Mouse (Mus musculus) forebrain, embryonic 10.5 days (tissue): Measurements from ENCODE around the gene Ino80b. TPM values are rescaled to one million over a fixed set of nuclear protein-coding genes. Genes with fewer than 3 reads are reported as not detected.

Source experiments
- DNase-seq: peaks from one replicate; pipeline ENCODE4 v3.0.0-alpha.2; 2017; ENCODE audit warnings: low spot score; ENCODE audit errors: extremely low spot score
- H3K27ac ChIP-seq: fragments of 300-500 bp; sonication (generic); 2 replicates; pipeline ENCODE4 v1.5.1; 2016; ENCODE audit warnings: mild to moderate bottlenecking
- H3K27me3 ChIP-seq: fragments of 300-500 bp; sonication (generic); 2 replicates; pipeline ENCODE4 v1.6.1; 2016; ENCODE audit warnings: mild to moderate bottlenecking; ENCODE audit not compliant: poor library complexity, severe bottlenecking
- H3K36me3 ChIP-seq: fragments of 300-500 bp; sonication (generic); replicated peaks from 2 replicates; pipeline ENCODE4 v1.6.1; 2016; ENCODE audit warnings: mild to moderate bottlenecking, moderate library complexity
- H3K4me1 ChIP-seq: fragments of 300-500 bp; sonication (generic); 2 replicates; pipeline ENCODE4 v1.6.1; 2016
- H3K4me3 ChIP-seq: fragments of 300-500 bp; sonication (generic); 2 replicates; pipeline ENCODE4 v1.5.1; 2016; ENCODE audit warnings: mild to moderate bottlenecking, moderate library complexity
- H3K9me3 ChIP-seq: fragments of 300-500 bp; sonication (generic); 2 replicates; pipeline ENCODE4 v1.6.1; 2016; ENCODE audit warnings: mild to moderate bottlenecking, moderate library complexity
- whole genome bisulfite sequencing: fragments of 180-500 bp; shearing (Covaris S2); methylation state at CpG from one replicate; pipeline ENCODE4 v1.1.7; 2016; 5-methylcytosine and 5-hydroxymethylcytosine counted together
- polyA plus RNA-seq: library from polyadenylated mRNA; unstranded; fragments of >200 nt; fragmentation: Nextera tagmentation; extraction: Ambion mirVana; gene quantifications from 2 replicates; pipeline ENCODE4 v1.2.1, GENCODE M21; 2016

Gene Ino80b
- polyA plus RNA-seq, 1 experiment from 2014 or later: 19.2 TPM

DNA sequence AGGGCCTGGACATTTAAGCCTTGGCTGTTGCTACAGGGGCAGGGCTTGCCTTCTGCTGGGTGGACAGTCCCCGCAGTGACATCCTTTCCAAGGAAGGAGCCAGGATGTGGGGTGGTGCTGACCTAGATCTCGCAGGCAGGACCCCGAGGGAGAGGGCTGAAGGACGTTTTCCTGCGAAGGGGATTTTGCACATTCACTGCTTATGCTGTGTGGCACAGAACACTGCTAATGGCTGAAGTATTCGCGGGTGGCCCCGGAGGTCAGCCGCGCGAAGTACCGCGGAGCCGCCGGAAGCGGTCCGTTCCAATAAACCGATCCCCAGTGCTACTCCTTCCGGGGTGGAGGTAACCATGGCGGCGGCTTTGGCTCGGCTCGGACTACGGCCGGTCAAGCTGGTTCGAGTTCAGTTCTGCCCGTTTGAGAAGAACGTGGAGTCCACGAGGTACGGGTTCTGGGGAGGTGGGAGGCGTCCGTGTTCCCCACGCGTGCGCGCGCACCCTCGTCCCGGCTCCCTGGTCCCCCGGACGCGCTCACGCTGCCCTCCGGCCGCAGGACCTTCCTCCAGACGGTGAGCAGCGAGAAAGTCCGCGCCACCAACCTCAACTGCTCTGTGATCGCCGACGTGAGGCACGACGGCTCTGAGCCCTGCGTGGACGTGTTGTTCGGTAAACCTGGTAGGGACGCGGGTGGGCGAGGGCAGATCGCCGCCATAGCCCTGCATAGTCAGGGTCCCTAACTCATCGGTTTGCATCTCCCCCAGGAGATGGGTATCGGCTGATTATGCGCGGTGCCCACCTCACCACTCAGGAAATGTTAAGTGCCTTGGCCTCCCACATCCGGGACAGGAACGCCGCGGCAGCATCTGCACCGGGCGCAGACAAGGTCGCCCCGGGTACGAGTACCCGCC, 16.2 kb downstream of the Ino80b start, which contains the start of gene Mrpl53:
Gene Mrpl53, plus strand, starts transcription at position 279 of the 907 bp plus-strand sequence.
- no peaks in the 10 kb centered on the region; the same call in 1 of the 2 replicates for H3K27me3 ChIP-seq
- WGBS: under 1% methylated on average over 76 of the region's 76 CpGs
- H3K36me3 ChIP-seq: peaks cover 22% of the 10 kb centered on the region
- H3K4me3 ChIP-seq: peak within 1 kb of the TSS; percentile 94
- H3K9me3 ChIP-seq: no peaks in the 10 kb centered on the region
- peaks cover 30% of the 10 kb centered on the region for H3K4me1 ChIP-seq
- DNase-seq: peak; percentile 84
- H3K27ac ChIP-seq: peak within 1 kb of the TSS; percentile 94

DNA sequence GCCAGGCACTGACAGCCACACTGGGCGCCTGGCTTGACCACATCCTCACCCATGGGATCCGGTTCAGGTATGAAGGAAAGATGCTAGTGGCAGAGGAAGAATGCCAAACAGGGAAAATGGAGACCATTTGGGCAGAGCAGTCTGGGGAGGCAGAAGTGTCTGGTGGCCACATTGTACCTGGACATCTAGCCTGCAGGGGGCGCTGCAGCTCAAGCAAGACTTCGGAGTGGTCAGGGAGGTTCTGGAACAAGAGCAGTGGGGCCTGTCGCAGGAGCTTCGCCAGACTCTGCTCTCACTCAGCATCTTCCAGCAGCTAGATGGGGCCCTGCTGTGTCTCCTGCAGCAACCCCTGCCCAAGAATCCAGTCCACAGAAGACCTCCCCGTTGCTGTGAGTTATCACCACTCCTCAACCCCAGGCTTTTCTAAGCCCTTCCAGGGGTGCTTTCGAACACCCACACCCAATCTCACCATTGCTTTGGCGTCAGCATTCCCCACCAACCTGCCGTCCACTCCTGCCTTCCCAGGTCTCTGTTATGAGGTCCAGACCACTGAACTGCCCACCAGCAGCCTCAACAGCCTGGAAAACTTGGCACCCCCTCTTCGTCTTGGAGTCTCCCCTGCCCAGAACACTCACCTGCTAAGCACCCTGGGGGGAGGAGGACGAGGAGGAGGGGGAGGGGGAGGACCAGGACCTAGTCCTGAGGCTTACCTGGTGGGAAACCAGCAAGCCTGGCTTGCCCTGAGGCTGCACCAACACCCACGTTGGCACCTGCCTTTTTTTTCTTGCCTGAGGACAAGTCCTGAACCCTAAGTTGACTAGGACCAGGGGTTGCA, 17.4 kb downstream of the Ino80b start:
- no peaks in the 10 kb centered on the region for H3K9me3 ChIP-seq
- H3K36me3 ChIP-seq: peaks cover 22% of the 10 kb centered on the region
- peaks cover 37% of the 10 kb centered on the region for H3K4me1 ChIP-seq
- H3K4me3 ChIP-seq: peak overlapping the region; percentile 94
- peak overlapping the region; percentile 94 for H3K27ac ChIP-seq
- 31% methylated on average over 13 of the region's 13 CpGs for WGBS
- DNase-seq: peak; percentile 84
- peaks cover 8% of the 10 kb centered on the region for H3K27me3 ChIP-seq

DNA sequence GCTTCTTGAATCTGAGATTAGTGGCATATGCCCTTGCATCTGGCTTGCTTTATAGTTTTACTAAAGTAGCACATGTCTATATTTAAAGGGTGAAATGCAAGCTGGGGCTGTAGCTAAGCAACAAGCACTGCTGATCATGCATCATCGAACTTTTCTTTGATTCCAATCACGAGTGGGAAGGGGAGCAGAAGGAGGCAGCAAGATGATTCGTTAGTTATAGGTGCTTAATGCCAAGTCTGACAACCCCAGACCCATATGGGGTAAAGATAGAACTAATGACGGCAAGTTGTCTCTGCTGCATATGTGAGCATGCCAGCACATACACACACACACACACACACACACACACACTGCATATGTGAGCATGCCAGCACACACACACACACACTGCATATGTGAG, 21.1 kb downstream of the Ino80b start:
- Histone ChIP-seq H3K4me3 (no peak overlapping the region), H3K27ac (no peak overlapping the region), H3K36me3 (peaks cover 9% of the 10 kb centered on the region), H3K27me3 (peaks cover 28% of the 10 kb centered on the region), H3K9me3 (no peaks in the 10 kb centered on the region), H3K4me1 (peaks cover 43% of the 10 kb centered on the region)
- 80% methylated on average over 4 of the region's 4 CpGs for WGBS
- DNase-seq: no peak

DNA sequence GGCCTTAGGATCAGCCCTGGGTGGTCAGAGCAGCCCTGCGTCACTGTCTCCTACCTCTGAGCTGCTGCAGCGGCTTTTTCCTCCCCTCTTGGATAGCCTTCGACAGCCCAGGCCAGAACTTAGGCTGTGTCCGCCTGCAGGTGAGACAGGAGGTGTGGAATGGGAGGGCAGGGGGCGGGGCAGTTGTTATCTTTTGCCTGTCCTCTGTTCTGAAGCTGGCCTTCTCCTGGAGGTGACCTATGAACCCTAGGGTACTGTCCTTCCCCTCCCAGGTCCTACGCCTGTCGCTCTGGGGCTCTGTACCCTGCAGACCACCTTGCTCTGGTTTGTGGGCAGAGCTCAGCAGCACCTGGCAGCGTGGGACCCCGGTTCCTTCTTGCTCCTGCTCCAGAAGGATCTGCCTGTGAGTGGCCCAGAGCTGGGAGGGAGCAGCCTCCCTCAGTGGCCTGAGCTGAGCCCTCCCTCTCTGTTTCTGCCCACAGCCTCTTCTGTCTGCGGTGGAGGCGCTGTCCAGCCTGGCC, 22.0 kb downstream of the Ino80b start:
- WGBS: 34% methylated on average over 11 of the region's 11 CpGs
- H3K4me3 ChIP-seq: peak overlapping the region; percentile 84

DNA sequence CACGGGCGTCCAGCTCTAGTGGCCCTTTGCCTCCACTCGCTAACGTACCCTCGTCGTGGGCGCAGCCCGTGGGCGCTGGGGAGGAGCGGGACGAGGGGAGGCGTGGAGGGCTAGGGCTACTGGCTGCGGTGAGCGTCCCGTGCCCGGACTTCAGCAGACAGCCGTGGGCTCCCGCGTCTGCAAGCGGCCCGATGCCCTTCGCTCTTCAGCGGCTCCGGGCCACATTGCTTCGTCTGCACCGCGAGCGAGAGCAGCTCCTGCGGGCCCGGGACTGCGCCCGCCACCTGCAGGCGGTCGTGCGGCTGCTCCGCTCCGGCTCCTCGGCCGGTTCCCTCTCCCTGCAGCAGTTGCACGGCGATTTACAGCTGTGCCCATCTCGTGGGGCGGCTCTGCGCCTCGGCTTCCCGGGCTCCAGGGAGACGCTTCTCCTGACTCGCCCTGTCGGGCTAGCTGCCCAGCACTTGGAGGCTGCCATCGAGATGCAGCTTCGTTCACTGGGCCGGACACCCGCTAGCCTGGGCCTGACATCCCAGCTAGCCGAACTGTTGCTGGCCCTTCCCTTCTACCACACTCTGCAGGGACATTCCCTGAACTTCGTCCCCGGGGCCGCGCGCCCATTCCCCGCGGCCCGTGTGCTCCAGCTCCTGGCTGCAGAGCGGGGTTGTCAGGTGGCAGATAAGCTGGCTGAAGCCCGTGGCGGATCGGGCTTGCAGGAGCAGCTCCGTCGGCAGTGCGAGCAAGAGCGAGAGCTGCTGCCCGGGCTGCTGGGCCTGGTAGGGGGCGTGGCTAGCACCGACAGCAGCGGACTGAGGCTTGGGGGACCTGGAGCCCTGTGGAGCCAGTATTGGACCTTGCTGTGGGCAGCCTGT, 23.3 kb downstream of the Ino80b start:
- under 1% methylated on average over 74 of the region's 74 CpGs for WGBS
- Histone ChIP-seq H3K4me1 (peaks cover 27% of the 10 kb centered on the region), H3K4me3 (peak overlapping the region; percentile 84), H3K27me3 (peaks cover 28% of the 10 kb centered on the region), H3K36me3 (peaks cover 4% of the 10 kb centered on the region; the same call in 1 of the 2 replicates), H3K27ac (peak overlapping the region; percentile 89), H3K9me3 (no peaks in the 10 kb centered on the region)
- DNase-seq: peak; percentile 79

More for the DNA sequence above, 22.0 kb downstream of the Ino80b start:
- no peaks in the 10 kb centered on the region for H3K9me3 ChIP-seq
- H3K27me3 ChIP-seq: peaks cover 28% of the 10 kb centered on the region
- peaks cover 9% of the 10 kb centered on the region for H3K36me3 ChIP-seq
- no peak for DNase-seq
- H3K27ac ChIP-seq: no peak overlapping the region
- peaks cover 36% of the 10 kb centered on the region for H3K4me1 ChIP-seq

DNA sequence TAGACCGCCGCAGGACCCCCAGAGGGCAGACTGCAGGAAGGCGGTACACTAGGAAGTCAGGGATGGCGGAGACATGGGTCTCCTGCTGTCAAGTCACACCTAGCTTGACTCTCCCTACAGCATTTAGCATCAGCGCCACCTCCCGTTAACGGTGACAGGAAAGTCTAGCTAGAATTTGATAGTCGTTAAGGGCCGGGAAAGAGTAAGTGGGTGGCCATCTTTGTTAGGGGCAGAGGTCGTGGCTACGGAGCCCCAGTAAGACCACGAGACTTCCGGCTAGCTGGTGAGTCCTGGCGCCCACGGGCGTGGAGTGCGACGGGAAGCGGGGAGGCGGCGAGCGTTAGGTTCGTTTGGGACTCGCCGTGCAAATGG, 23.9 kb downstream of the Ino80b start, which contains the start of the genes Ccdc142 and Gm42688:
Gene Ccdc142, plus strand, starts transcription at position 286 of the 372 bp plus-strand sequence.
Gene Gm42688, plus strand, starts transcription at position 302 of the 372 bp plus-strand sequence.
- H3K4me1 ChIP-seq: peaks cover 27% of the 10 kb centered on the region
- WGBS: under 1% methylated on average over 25 of the region's 25 CpGs
- no peak for DNase-seq
- peak within 1 kb of the TSS; percentile 89 for H3K27ac ChIP-seq
- H3K9me3 ChIP-seq: no peaks in the 10 kb centered on the region
- peak within 1 kb of the TSS; percentile 84 for H3K4me3 ChIP-seq
- H3K36me3 ChIP-seq: peaks cover 4% of the 10 kb centered on the region; the same call in 1 of the 2 replicates
- peaks cover 31% of the 10 kb centered on the region for H3K27me3 ChIP-seq

DNA sequence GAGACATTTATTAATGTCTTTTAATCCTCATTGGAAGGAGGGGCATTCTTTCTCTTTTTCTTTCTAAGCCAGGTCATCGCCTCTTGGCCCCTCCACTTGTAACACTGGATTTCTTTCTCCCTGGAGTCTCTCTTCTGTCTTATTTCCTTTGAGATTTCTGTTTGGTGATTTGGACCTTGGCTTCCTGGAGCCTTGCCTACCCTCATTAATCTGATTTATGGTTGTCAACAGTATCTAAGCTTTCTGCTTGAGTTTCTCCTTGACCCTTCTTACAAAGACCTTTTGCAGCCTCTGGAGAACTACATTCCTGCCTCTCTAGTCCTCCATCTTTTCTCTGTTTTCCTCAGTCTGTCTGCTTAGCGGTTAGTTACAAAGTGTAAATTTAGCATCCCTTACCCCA, 26.8 kb downstream of the Ino80b start:
- no peak overlapping the region for H3K27ac ChIP-seq
- no peaks in the 10 kb centered on the region for H3K9me3 ChIP-seq
- H3K4me3 ChIP-seq: no peak overlapping the region
- 76% methylated on average over 2 of the region's 2 CpGs for WGBS
- peaks cover 42% of the 10 kb centered on the region for H3K27me3 ChIP-seq
- H3K4me1 ChIP-seq: peaks cover 26% of the 10 kb centered on the region
- DNase-seq: no peak
- H3K36me3 ChIP-seq: no peaks in the 10 kb centered on the region

DNA sequence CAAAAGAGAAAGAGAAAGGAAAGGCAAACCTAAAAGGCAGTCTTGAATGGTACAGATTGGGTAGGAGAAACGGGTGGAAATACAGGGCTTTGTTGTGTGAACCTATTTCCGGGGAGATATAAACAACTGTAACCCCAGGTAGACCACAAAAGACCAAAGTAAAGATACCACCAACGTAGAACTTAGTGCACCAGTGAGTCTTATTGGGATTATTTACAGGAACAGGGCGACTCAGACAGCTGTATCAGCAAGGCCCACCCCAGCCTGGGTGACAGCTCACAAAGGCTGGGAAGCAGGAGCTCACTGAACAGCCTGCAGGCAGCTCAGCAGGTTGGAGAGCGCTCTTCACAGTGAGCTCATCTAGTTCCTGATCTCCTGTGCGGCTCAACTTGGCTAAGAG, 29.3 kb downstream of the Ino80b start:
- no peak for DNase-seq
- no peaks in the 10 kb centered on the region for H3K36me3 ChIP-seq
- no peak overlapping the region for H3K4me3 ChIP-seq
- H3K27me3 ChIP-seq: peaks cover 49% of the 10 kb centered on the region
- WGBS: 48% methylated on average over 6 of the region's 6 CpGs
- H3K4me1 ChIP-seq: peaks cover 3% of the 10 kb centered on the region; the same call in 1 of the 2 replicates
- H3K9me3 ChIP-seq: no peaks in the 10 kb centered on the region
- H3K27ac ChIP-seq: no peak overlapping the region

DNA sequence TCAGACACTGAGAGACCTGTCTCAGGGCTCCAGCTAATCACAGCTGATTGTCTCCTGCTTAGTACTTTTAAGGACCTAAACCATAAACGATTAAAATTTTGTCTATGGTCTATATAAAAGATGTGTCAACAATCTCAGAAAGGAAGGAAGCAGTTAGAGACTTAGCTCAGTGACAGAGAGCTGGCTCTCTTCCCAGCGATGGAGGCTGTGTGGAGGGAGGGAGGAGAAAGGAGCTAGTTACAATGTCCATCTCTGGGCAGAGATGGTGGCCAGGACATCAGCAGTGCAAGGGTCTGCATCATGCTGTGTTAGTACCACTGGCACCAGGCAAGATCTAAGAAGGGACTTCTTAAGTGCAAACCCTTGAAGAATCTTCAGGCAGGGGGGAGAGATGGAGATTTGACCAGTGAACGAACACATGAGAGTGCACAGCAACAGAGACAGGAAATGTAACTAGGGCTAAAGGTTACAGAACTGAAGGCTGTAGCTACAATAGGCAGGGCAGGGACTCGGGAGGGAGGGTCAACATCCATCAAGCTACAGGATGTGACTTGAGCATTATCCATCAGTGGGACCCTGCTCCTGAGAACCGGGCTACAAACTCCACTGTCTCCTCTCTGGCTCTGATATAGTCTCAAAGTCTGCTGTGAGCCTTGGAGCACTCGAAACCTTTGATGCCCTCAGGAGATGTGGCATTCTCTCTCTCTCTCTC, 32.7 kb downstream of the Ino80b start:
- H3K4me1 ChIP-seq: peaks cover 10% of the 10 kb centered on the region
- 52% methylated on average over 6 of the region's 6 CpGs for WGBS
- H3K4me3 ChIP-seq: no peak overlapping the region
- H3K27me3 ChIP-seq: peaks cover 68% of the 10 kb centered on the region
- H3K9me3 ChIP-seq: no peaks in the 10 kb centered on the region
- no peak for DNase-seq
- no peak overlapping the region for H3K27ac ChIP-seq
- H3K36me3 ChIP-seq: no peaks in the 10 kb centered on the region

DNA sequence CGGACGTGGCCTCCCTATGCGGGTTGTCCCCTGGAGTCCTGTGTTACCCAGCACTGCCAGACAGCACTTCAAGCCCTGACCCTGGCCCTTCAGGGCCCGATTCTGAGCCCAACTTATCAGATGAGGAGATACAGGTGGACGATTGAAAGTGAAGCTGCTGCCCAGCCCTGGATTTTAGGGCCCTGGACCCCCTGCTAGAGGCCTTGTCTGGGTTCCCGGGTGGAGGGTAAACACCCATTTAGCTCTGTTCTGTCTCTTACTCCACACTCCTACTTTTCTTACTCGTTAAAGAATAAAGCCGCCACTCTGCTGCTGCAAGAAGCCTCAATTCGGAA, 37.3 kb downstream of the Ino80b start:
- Histone ChIP-seq H3K9me3 (no peaks in the 10 kb centered on the region), H3K27me3 (peaks cover 96% of the 10 kb centered on the region), H3K4me3 (peak overlapping the region; percentile 43), H3K27ac (no peak overlapping the region), H3K4me1 (peaks cover 43% of the 10 kb centered on the region), H3K36me3 (no peaks in the 10 kb centered on the region)
- DNase-seq: no peak
- 3% methylated on average over 9 of the region's 9 CpGs for WGBS

DNA sequence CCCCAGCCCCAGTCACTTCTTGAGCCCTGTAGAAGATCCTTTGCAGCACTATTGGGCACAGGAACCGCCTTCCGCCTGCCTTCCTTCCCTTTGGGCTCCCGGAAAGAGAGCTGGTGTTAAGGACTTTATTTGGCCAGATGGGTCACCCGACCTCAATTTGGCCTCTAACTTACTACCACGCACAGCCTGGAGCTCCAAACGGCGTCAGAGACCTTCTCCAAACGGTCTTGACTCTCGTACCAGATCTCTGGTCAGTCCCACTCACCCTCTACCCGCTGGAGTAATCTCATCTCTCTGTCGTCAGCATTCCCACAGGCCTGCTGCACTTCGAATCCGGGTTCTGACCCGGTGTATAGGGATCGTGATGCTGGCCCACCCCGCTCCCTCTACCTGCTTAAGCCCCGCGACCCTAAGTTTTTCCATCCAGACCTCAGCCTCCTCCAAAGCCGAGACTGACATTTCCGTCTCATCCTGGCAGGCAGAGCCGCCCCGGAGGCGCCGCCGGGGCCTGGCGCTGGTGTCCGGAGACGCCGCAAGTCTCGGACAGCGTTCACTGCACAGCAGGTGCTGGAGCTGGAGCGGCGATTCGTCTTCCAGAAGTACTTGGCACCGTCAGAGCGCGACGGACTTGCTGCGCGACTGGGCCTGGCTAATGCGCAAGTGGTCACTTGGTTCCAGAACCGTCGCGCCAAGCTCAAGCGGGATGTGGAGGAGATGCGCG, 37.9 kb downstream of the Ino80b start:
- no peak overlapping the region for H3K27ac ChIP-seq
- no peaks in the 10 kb centered on the region for H3K9me3 ChIP-seq
- WGBS: under 1% methylated on average over 47 of the region's 47 CpGs
- H3K36me3 ChIP-seq: peaks cover 2% of the 10 kb centered on the region
- peak overlapping the region; percentile 43 for H3K4me3 ChIP-seq
- DNase-seq: peak; percentile 30
- peaks cover 43% of the 10 kb centered on the region for H3K4me1 ChIP-seq
- peaks cover 96% of the 10 kb centered on the region for H3K27me3 ChIP-seq
